Mouse (Mus musculus) heart, postnatal 36 days (tissue): ENCODE results near the gene Rnf6. TPM values are rescaled to one million over a fixed set of nuclear protein-coding genes. Genes with fewer than 3 reads are reported as not detected.
"Not testable (repeated sequence)": the region's sequence is repeated elsewhere in the genome, so short reads cannot be mapped to it uniquely, and the experiment has no call there.

ENCODE experiments used
- DNase-seq, 2 experiments: peaks; one replicate each; pipeline ENCODE4 v3.0.0; 2021 to 2022
- intact Hi-C: fragments of 180-260 bp; cut with DNase I; formaldehyde crosslinking; loops from one replicate; pipeline ENCODE4 v1.15.1; 2025
- total RNA-seq, 2 experiments: library from RNA; stranded (reverse); gene quantifications; 2 replicates each; pipeline ENCODE4 v1.2.3; 2021

Rnf6 gene
- total RNA-seq, 2 experiments from 2014 or later: 40.4 to 41.6 TPM

DNA sequence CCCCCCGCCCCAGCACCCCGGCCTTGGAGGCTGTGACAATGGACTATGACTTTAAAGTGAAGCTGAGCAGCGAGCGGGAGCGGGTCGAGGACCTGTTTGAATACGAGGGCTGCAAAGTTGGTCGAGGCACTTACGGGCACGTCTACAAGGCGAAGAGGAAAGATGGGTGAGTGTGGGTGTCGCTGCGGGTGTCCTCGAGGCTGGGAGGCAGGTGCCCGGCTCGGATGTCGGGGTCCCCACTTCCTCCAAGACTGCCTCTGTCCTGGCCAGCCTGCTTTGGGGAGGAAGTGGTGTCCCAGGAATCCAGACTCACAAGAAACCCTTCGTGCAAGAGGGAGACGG lies 10.3 kb upstream of the Rnf6 start:
- intact Hi-C loops: loop anchor here (5.0 kb wide), 2 partner anchors 36 to 71 kb away; no protein-coding TSS in a partner anchor
- DNase-seq: peak in 1 of 2 experiments; percentile 38

- peak; percentile 87 to 94 for DNase-seq
- intact Hi-C loops: loop anchor here (5.0 kb wide), 2 partner anchors 36 to 71 kb away; no protein-coding TSS in a partner anchor
Observed at GRCm38 (mm10) chr5:146230864-146231654, 9.7 kb upstream of the Rnf6 start, which contains the start of gene Cdk8. TSS of gene Cdk8 (plus strand) at chr5:146231230.

DNA sequence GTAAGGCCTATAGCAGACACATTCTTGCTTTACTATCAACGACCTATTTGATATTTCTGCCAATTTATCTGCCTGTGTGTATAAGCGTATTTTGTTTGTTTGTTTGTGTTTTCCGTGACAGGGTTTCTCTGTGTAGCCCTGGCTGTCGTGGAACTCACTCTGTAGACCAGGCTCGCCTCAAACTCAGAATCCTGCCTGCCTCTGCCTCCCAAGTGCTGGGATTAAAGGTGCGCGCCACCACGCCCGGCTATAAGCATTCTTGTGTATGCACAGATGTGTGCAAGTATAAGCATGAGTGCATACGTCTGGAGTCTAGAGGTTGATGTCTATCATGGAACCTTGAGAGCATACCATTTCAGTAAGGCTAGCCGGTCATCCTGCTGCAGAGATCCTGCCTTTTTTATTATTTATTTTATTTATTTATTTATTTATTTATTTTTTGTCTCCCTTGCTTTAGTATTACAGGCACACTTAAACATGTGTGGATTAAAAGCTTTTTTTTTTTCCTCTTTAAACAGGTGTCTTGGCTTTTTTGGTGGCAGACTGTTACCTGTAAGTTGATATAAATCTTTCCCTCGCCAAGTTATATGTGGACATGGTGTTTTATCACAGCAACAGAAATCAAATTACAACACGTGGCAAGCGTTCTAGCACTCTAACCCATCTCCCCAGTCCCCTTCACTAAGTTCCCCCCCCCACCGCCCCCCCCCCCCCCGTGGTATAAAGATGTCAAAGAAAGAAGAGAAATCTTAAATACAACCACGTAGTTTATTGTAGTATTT lies 8.7 kb upstream of the Rnf6 start:
- intact Hi-C loops: loop anchor here (5.0 to 10.0 kb wide), 4 partner anchors 37 to 1975 kb away; partner anchors contain the start of gene Rpl21
- DNase-seq: no peak

GRCm38 (mm10) chr5:146227496-146227895 lies 6.1 kb upstream of the Rnf6 start:
- intact Hi-C loops: loop anchor here (10.0 kb wide), 2 partner anchors 607 to 1973 kb away; partner anchors contain the start of gene Rpl21
- no peak for DNase-seq

- intact Hi-C loops: loop anchor here (5.0 to 10.0 kb wide), 3 partner anchors 64 to 1969 kb away; partner anchors contain the start of gene Rpl21
- no peak for DNase-seq
Observed at GRCm38 (mm10) chr5:146223786-146224185, 2.4 kb upstream of the Rnf6 start.

- DNase-seq: no peak
- intact Hi-C loops: loop anchor here (5.0 to 10.0 kb wide), 3 partner anchors 66 to 1967 kb away; partner anchors contain the start of gene Rpl21
Observed at GRCm38 (mm10) chr5:146221722-146222121, 367 bp upstream of the Rnf6 start.

DNA sequence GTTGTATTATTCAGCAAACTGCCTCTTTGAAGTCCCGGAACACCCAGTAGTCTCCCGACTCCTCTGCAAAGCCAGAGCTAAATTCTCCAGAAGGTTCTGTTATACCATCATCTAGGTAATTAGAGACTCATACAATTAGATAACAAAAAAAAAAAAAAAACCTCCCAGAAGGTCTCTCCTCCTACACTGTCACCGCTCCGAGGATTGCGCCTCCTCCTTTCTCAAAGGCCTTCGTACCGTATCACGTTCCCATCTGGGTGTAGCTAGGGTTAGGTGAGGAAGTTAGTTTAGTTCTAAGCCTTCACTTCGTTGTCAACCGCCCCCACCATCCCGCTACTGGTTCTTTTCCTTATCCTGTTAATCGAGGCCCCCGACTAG lies 865 bp downstream of the Rnf6 start:
- intact Hi-C loops: loop anchor here (5.0 to 10.0 kb wide), 3 partner anchors 67 to 1966 kb away; partner anchors contain the start of gene Rpl21
- DNase-seq: no peak

DNA sequence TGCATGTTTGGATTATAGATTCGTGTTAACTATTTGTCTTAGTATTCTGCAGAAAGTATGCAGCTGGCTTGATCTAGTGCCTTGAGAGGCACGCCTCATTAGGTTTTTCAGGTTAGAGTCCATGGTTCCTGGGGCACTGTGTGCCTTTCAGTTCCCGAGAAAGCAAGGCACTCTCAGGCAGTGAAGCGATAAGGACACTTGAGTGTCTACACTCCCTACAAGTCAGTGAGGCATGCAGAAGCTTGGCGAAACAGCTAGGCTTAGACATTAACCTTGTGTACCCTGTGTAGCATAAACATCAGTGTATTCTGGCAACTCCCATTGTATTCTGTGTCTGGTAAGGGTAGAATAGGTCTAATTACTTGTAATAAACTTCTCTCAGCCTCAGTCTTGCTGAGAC lies 15.8 kb downstream of the Rnf6 start:
- DNase-seq: no peak
- intact Hi-C loops: no loop called here

GRCm38 (mm10) chr5:146203921-146204320 lies 17.4 kb downstream of the Rnf6 start:
- no peak for DNase-seq
- intact Hi-C loops: no loop called here

GRCm38 (mm10) chr5:146200580-146200979 lies 20.8 kb downstream of the Rnf6 start:
- DNase-seq: no peak
- intact Hi-C loops: no loop called here

- intact Hi-C loops: no loop called here
- no peak for DNase-seq
Observed at GRCm38 (mm10) chr5:146199540-146199939, 21.8 kb downstream of the Rnf6 start.

DNA sequence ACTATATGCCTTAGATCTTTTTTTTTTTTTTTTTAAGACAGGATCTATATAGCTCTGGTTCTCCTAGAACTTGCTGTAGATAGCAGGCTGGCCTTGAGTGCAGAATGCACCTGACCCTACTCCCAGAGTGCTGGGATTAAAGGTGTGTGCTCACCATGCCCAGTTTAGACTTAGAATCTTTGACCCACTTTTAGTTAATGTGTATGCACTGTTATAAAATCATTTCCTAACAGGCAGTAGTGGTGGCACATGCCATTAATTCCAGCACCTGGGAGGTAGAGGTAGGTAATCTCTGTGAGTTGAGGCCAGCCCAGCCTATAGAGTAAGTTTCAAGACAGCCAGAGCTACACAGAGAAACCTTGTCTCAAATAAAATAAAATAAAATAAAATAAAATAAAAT lies 22.3 kb downstream of the Rnf6 start:
- intact Hi-C loops: no loop called here

DNA sequence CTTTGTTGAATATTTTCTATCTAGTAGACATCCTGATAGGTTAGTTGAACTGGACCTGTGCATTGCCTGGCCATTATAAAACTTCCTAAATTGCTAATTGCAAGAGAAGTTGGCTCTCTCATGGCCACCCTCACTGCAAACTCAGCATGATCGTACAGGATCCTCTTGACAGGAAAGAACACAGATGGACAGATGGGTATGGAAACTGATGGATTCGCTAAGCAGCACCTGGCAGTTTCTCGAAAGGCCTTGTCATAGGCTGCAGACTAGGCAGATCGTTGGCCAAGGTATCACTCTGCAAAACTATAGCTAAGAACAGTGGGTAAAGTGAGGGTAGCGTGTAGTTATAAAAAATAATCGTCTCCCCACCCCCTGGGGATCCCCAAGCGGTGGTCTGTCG lies 28.0 kb downstream of the Rnf6 start:
- DNase-seq: no peak
- intact Hi-C loops: no loop called here

More for the DNA sequence above, 22.3 kb downstream of the Rnf6 start:
- DNase-seq: no peak

DNA sequence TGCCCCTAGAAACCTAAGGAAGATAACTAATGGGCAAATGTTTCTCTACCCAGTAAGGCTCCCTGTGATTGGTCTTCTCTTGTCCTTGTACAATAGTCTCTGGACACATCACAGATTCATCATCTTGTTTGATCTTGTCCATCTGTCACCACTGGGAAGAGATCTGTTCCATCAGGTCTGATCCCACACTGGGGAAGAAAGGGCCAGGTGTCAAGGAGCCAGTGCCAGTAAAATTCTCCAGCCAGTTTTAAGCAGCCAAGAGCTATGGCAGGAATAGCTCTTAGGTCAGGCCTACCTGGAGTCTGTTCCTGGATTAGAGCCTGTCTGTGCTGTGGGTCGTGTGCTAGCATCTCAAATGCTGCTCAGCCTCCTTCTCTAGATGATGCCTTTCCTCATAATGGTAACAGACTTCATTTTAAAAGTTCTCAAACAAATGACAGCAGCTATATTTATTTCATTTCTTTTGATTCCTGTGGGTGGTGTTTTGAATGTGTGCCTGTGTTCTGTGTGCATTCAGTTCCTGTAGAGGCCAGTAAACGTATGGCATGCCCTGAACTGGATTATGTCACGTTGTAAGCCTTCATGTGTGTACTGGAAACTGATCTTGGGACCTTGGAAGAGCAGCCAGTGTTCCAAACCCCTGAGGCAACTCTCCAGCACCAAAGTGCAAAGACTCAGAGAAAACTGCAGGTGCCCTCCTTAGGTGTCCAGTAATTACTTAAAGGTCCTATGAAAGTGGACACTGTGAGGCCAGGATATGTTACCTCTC lies 30.7 kb downstream of the Rnf6 start:
- DNase-seq: no peak
- intact Hi-C loops: no loop called here

DNA sequence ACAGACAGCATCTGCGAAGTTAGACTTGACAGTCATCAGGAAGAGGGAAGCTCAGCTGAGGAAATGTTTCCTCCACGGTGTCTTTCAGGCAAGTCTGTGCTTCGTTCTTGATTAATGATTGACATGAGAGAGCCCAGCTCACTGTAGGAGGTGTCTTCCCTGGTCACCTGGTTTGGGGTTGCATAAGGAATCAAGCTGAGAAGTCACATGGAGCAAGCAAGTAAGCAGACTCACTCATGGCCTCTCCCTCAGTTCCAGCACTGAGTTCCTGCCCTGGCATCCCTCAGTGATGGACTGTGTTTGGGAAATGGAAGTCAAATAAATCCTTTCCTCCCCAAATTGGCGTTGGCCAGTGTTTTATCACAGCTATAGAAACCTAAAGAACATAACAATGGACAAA lies 31.3 kb downstream of the Rnf6 start:
- no peak for DNase-seq
- intact Hi-C loops: no loop called here

- intact Hi-C loops: loop anchor here (5.0 kb wide), 1 partner anchor 229 kb away; no protein-coding TSS in a partner anchor
- DNase-seq: no peak
Observed at GRCm38 (mm10) chr5:146188712-146189111, 32.6 kb downstream of the Rnf6 start.

DNA sequence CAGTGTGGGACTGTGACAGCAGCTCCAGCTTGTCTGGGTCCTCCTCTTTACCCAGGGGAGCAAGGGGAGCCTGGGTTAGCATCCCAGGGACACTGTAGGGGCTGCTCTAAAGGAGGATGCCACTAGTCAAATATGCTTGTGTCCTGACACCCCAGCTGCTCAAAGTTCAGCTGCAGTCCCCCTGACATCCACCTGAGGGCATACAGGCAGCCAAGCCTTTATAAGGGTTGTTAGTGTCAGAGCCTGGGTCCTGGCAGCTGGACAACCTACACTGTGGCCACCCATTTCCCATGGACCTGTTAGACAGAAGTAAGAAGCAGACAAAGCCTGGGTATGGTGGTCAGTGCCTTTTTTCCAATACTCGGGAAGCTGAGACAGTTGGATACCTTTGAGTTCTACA lies 33.2 kb downstream of the Rnf6 start:
- DNase-seq: no peak
- intact Hi-C loops: loop anchor here (5.0 kb wide), 1 partner anchor 229 kb away; no protein-coding TSS in a partner anchor

GRCm38 (mm10) chr5:146187441-146187840 lies 33.9 kb downstream of the Rnf6 start:
- peak; percentile 55 to 68 for DNase-seq
- intact Hi-C loops: loop anchor here (1.0 to 5.0 kb wide), 3 partner anchors 116 to 230 kb away; no protein-coding TSS in a partner anchor

DNA sequence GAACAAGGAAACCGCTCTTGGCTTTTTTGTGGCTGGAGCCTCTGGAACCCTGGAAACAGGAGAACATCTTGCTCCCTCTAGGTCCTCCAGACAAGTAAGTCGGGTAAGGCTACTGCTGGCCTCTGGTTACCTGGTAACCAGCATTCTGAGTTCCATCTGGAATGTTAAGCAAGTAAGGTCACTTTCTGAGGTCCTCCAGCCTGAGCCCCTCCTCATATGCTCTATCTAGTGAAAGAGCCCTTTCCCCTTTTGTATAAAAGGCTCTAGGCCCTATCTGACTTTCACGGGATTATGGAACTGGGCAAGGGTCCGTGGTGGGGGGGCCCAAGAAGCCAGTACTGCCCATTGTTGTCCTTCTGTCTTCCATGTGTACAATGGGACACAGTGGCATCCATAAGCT lies 36.2 kb downstream of the Rnf6 start, which contains the start of gene 1700001J03Rik:
Gene 1700001J03Rik (minus strand): TSS at position 101 of the 400 bp plus-strand sequence.
- intact Hi-C loops: loop anchor here (5.0 kb wide), 1 partner anchor 232 kb away; no protein-coding TSS in a partner anchor
- not testable (repeated sequence) for DNase-seq

GRCm38 (mm10) chr5:146172744-146173143 lies 48.6 kb downstream of the Rnf6 start:
- intact Hi-C loops: not testable (repeated sequence)
- DNase-seq: peak in 1 of 2 experiments; percentile 6
